Mouse (Mus musculus) intestine, embryonic 15.5 days (tissue): Measurements from ENCODE around the gene Acbd7. TPM values are rescaled to one million over a fixed set of nuclear protein-coding genes. Genes with fewer than 3 reads are reported as not detected.

Experiments used
- ATAC-seq: fragments of 200-750 bp; cut with Nextera tagmentation; 2 replicates; pipeline ENCODE4 v1.8.0; 2017; ENCODE audit warnings: moderate TSS enrichment, moderate library complexity
- H3K27ac ChIP-seq: fragments of 300-500 bp; sonication (generic); 2 replicates; pipeline ENCODE4 v1.5.1; 2015; ENCODE audit warnings: mild to moderate bottlenecking, inconsistent platforms
- H3K27me3 ChIP-seq: fragments of 300-500 bp; sonication (generic); replicated peaks from 2 replicates; pipeline ENCODE4 v1.6.1; 2015; ENCODE audit warnings: inconsistent platforms
- H3K36me3 ChIP-seq: fragments of 300-500 bp; sonication (generic); 2 replicates; pipeline ENCODE4 v1.6.1; 2015; ENCODE audit warnings: inconsistent platforms
- H3K4me1 ChIP-seq: fragments of 300-500 bp; sonication (generic); replicated peaks from 2 replicates; pipeline ENCODE4 v1.6.1; 2015; ENCODE audit warnings: inconsistent platforms
- H3K4me2 ChIP-seq: fragments of 300-500 bp; sonication (generic); replicated peaks from 2 replicates; pipeline ENCODE4 v1.6.1; 2015; ENCODE audit warnings: mild to moderate bottlenecking, inconsistent platforms
- H3K4me3 ChIP-seq: fragments of 300-500 bp; sonication (generic); replicated peaks from 2 replicates; pipeline ENCODE4 v1.5.1; 2015; ENCODE audit warnings: inconsistent platforms
- H3K9ac ChIP-seq: fragments of 300-500 bp; sonication (generic); 2 replicates; pipeline ENCODE4 v1.6.1; 2015; ENCODE audit warnings: inconsistent platforms
- H3K9me3 ChIP-seq: fragments of 300-500 bp; sonication (generic); 2 replicates; pipeline ENCODE4 v1.6.1; 2016; ENCODE audit warnings: inconsistent platforms
- WGBS: fragments of 180-500 bp; shearing (Covaris S2); methylation state at CpG from one replicate; pipeline ENCODE4 v1.1.7; 2015; 5-methylcytosine and 5-hydroxymethylcytosine counted together
- polyA plus RNA-seq: library from polyadenylated mRNA; unstranded; fragments of >200 nt; fragmentation: Nextera tagmentation; extraction: Ambion mirVana; gene quantifications from 2 replicates; pipeline ENCODE4 v1.2.1, GENCODE M21; 2015

The Acbd7 gene
- 1.4 and 2.0 TPM in 2 replicates for polyA plus RNA-seq

DNA sequence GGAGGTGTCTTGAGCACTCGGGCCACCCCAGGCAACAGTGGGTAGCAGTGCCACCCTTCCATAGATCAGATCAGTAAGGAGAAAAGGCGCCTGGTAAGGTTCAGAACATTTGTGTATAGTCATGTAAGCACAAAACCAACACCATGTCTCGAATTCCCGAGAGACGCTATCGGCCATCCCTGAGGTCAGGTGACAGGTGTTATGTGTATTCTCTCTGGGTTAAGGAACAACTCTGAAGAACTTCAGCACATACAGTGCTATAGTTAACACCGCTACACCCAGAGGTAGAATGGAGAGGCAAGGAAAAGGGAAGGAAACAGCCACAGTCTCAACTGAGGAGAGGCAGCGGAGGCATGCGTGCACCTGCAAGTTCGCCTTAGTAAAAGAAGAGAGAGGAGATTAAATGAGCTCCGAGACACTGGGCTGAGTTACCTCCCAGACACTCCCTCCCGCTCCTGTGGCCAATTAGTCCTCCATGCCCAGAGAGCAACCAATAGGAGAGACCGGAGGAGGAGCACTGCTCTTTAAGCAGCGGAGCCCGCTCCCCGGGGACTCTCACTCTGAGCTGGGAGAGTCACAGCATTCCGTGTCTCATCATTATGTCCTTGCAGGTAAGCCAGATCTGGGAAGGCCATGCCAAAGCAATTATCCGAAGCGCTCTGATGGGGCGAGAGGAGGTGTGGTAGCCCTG, at the start of gene Acbd7:
Acbd7 (plus strand) TSS at position 558 of the 691 bp plus-strand sequence.
- Histone ChIP-seq H3K4me2 (peak within 1 kb of the TSS; percentile 67), H3K27ac (0 out of 2 replicates have a peak within 1 kb of the TSS, but pooled peaks have one; percentile 44), H3K4me3 (peak within 1 kb of the TSS; percentile 34), H3K9me3 (no peaks in the 10 kb centered on the region), H3K27me3 (peaks cover 3% of the 10 kb centered on the region; the same call in 1 of the 2 replicates), H3K9ac (0 out of 2 replicates have a peak within 1 kb of the TSS, but pooled peaks have one; percentile 26), H3K36me3 (no peaks in the 10 kb centered on the region), H3K4me1 (peaks cover 9% of the 10 kb centered on the region)
- 3% methylated on average over 20 of the region's 20 CpGs for WGBS
- peak; percentile 60 for ATAC-seq

DNA sequence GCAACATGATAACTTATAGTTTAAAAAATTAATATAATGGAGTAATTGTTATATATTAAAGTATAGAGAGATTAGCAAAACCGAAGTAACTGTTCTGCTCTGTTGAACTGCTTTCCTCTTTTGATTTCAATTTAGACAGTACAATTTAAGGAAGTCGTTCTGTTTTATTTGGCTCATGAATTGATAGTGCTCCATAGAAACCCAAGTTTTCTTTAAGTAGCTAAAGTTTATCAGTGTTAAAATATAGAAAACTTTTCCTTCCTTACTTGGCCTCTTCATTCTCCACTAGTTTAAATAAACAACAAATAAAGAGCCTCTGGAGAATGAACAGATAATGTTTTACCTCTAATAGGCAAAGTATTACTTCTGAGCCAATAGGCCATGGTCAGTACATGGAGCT, 49.7 kb upstream of the Acbd7 start:
- H3K36me3 ChIP-seq, result no peaks in the 10 kb centered on the region
- no peak overlapping the region for H3K27ac ChIP-seq
- no peaks in the 10 kb centered on the region for H3K9me3 ChIP-seq
- no peaks in the 10 kb centered on the region for H3K27me3 ChIP-seq
- H3K4me3 ChIP-seq, result no peak overlapping the region
- 0 out of 2 replicates have a peak, but pooled peaks cover 3% of the 10 kb centered on the region for H3K4me1 ChIP-seq
- no peak overlapping the region for H3K4me2 ChIP-seq
- no peak overlapping the region for H3K9ac ChIP-seq
- no peak for ATAC-seq
- 74% methylated on average over 2 of the region's 2 CpGs for WGBS

DNA sequence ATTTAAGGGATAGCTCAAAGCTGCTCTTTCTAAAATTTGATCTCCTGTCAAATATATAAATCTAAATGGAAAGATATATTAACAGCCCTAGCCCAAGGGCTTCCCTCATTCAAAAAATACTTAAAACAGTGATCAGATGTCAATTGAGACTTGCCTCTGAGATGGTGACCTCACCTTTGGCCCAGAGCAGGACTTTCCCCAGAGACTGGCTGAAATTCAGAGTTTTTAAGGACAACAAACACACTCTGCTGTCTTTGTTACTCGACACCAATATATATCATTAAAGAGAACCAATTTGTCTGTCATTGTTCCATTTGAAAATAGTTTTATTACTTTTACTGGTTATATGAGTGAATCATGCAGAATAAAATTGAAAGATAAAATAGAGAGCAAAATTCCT, 46.4 kb upstream of the Acbd7 start:
- Histone ChIP-seq H3K36me3 (no peaks in the 10 kb centered on the region), H3K4me2 (no peak overlapping the region), H3K27ac (no peak overlapping the region), H3K4me1 (no peaks in the 10 kb centered on the region), H3K9me3 (no peaks in the 10 kb centered on the region), H3K27me3 (no peaks in the 10 kb centered on the region), H3K4me3 (no peak overlapping the region), H3K9ac (no peak overlapping the region)
- WGBS, result 91% methylated on average over 1 of the region's 1 CpGs
- ATAC-seq, result no peak

DNA sequence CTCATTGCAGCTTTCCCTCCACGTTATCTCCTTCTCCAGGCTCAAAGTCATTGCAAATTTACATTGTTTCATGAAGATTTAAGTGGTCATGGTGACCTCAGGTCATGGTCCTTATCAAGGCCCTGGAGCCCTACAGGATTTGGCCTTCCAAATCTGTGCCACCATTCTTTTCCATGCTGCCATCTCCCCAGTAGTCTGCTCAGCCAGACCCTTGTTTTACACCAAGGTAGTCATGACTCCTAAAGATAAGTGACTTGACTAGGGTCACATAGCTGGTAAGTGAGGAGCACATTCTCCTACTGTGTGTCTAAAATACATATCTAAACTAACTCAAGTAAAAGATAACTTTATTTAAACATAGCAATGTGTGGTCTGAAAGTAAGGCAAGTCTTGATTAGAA, 43.8 kb upstream of the Acbd7 start:
- WGBS, result 58% methylated on average over 1 of the region's 1 CpGs
- H3K27me3 ChIP-seq, result no peaks in the 10 kb centered on the region
- no peak for ATAC-seq

DNA sequence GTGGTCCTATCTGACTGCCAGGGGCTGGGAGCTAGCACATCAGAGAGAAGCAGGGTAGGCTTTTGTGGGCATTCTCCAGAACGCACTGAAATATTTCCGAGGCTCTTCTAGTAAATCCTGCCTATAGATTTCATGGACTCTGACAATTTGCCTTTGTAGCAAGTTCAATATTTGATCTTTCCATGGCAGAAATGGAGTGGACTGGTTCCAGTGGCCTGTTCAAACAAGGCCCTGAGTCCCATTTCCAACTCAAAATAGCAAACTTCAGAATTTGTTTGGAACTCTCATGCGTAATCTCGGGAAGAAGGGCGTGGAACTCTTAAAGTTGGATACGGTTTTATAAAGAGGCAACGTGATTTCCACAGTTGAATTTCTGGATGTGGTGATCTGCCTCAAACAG, 40.1 kb upstream of the Acbd7 start:
- no peaks in the 10 kb centered on the region for H3K27me3 ChIP-seq
- H3K4me2 ChIP-seq, result no peak overlapping the region
- H3K9me3 ChIP-seq, result no peaks in the 10 kb centered on the region
- H3K9ac ChIP-seq, result no peak overlapping the region
- 82% methylated on average over 7 of the region's 7 CpGs for WGBS
- no peak overlapping the region for H3K4me3 ChIP-seq
- H3K27ac ChIP-seq, result no peak overlapping the region
- no peaks in the 10 kb centered on the region for H3K4me1 ChIP-seq
- no peaks in the 10 kb centered on the region for H3K36me3 ChIP-seq
- no peak for ATAC-seq

More for the DNA sequence above, 43.8 kb upstream of the Acbd7 start:
- H3K4me1 ChIP-seq, result no peaks in the 10 kb centered on the region
- H3K9ac ChIP-seq, result no peak overlapping the region
- H3K36me3 ChIP-seq, result no peaks in the 10 kb centered on the region
- no peak overlapping the region for H3K4me3 ChIP-seq
- H3K9me3 ChIP-seq, result no peaks in the 10 kb centered on the region
- no peak overlapping the region for H3K27ac ChIP-seq
- H3K4me2 ChIP-seq, result no peak overlapping the region

DNA sequence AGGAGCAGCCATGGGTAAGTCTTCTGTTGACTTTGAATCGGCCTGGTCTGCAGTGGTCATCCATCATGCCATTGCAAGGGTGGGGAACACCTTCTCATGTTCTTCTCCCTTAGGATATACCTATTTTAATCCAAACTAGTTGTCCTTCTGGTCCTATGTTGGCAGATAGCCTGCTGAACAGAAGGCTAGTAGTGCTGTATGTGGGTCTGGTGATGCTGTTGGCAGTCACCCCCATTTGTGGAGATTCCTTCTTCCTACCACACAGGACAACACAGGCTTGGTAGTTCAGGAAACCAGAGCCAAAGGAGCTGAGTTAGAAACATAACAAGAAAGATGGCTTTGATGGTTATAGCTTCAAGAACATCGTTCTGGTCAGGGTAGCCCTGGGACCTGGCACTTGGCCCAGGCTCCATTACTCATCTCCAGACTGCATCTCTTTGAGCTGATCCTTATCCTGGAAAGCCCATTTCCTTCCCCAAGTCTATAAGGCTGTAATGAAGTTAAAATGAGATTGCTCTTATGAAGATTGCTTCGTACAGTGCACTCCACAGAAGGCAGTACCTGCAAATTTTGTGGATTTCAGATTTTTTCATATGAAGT, 30.4 kb upstream of the Acbd7 start:
- no peaks in the 10 kb centered on the region for H3K9me3 ChIP-seq
- no peak overlapping the region for H3K9ac ChIP-seq
- H3K4me2 ChIP-seq, result no peak overlapping the region
- 63% methylated on average over 3 of the region's 3 CpGs for WGBS
- no peaks in the 10 kb centered on the region for H3K4me1 ChIP-seq
- H3K36me3 ChIP-seq, result peaks cover 5% of the 10 kb centered on the region; the same call in 1 of the 2 replicates
- no peaks in the 10 kb centered on the region for H3K27me3 ChIP-seq
- no peak for ATAC-seq
- no peak overlapping the region for H3K27ac ChIP-seq
- H3K4me3 ChIP-seq, result no peak overlapping the region

DNA sequence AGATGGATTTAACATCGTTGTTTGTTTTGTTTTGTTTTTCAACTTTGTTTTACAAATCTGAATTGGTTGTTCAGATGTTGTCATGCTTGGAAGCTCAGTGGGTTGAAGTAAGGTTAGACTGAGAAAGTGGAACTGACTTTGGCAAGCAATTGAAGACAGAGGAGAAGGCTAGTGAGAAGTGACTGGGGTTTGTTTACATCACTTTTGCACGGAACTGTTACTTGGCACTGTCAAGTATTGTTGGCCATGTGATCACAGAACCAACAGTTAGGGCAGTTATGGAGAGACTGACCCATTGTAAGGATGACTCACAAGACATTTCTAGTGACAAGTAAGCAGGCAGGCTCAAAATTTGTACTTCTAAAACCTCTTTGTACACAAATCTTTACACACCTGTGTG, 12.8 kb upstream of the Acbd7 start:
- H3K9ac ChIP-seq, result no peak overlapping the region
- H3K4me2 ChIP-seq, result no peak overlapping the region
- H3K27me3 ChIP-seq, result no peaks in the 10 kb centered on the region
- H3K9me3 ChIP-seq, result no peaks in the 10 kb centered on the region
- 75% methylated on average over 2 of the region's 2 CpGs for whole genome bisulfite sequencing
- ATAC-seq, result no peak
- H3K4me3 ChIP-seq, result no peak overlapping the region
- peaks cover 17% of the 10 kb centered on the region for H3K36me3 ChIP-seq
- no peak overlapping the region for H3K27ac ChIP-seq
- H3K4me1 ChIP-seq, result no peaks in the 10 kb centered on the region

DNA sequence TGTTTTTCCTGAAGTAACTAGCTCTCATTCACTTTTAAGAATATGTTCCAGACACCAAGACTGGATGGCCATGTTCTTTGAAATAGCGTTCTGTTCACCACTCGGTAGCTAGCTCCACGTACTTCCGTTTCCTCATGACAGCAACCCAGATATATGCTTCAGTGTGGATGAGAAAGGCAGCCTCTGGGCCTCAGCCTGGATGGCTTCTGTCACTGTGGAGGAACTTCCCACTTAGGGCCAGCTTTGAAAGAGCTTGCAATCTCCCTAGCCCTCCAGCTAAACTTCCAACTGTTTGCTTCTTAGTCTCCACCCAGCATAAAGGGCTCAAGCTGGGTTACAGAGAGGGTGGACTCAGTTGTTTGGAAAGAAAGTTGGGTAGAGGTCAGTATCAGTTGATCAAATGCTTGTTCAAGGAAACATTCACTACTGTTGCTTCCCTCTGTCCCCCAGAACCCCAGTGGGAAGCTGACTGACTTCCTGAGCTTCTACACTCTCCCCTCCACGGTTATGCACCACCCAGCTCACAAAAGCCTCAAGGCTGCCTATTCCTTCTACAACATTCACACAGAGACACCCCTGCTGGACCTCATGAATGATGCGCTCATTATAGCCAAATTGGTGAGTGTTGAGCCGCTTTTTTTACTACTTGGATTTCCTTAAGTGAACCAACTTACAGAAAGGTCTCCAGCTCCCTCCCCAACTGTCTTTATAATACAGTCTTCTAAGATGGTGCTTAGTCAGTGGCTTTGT, 11.4 kb upstream of the Acbd7 start:
- H3K9me3 ChIP-seq, result no peaks in the 10 kb centered on the region
- no peak overlapping the region for H3K27ac ChIP-seq
- no peak overlapping the region for H3K4me3 ChIP-seq
- H3K36me3 ChIP-seq, result peaks cover 24% of the 10 kb centered on the region
- H3K4me2 ChIP-seq, result no peak overlapping the region
- no peaks in the 10 kb centered on the region for H3K4me1 ChIP-seq
- ATAC-seq, result no peak
- no peaks in the 10 kb centered on the region for H3K27me3 ChIP-seq
- H3K9ac ChIP-seq, result no peak overlapping the region
- WGBS, result 92% methylated on average over 7 of the region's 7 CpGs

DNA sequence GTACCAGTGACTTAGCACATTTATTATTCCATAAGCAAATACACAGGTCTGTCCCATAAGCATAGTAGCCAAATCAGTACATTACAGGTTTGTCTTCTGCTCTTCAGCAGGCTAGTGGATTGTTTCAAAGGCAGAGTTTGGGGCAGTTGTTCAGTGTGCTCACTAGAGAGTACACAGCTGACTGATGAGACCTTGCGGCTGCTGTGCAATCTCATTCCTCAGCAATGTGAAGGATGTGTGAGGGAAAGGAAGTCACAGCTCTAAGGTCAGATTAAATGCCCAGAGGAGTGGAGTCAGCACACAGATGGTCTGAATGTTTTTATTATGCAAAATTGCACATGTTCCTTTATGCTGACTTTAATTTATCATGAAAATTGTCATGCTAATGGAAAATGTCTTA, 9.4 kb upstream of the Acbd7 start:
- 69% methylated on average over 1 of the region's 1 CpGs for WGBS
- Histone ChIP-seq H3K9ac (no peak overlapping the region), H3K4me2 (no peak overlapping the region), H3K4me1 (peaks cover 7% of the 10 kb centered on the region; the same call in 1 of the 2 replicates), H3K9me3 (no peaks in the 10 kb centered on the region), H3K36me3 (peaks cover 24% of the 10 kb centered on the region), H3K27ac (no peak overlapping the region), H3K4me3 (no peak overlapping the region), H3K27me3 (no peaks in the 10 kb centered on the region)
- ATAC-seq, result no peak

DNA sequence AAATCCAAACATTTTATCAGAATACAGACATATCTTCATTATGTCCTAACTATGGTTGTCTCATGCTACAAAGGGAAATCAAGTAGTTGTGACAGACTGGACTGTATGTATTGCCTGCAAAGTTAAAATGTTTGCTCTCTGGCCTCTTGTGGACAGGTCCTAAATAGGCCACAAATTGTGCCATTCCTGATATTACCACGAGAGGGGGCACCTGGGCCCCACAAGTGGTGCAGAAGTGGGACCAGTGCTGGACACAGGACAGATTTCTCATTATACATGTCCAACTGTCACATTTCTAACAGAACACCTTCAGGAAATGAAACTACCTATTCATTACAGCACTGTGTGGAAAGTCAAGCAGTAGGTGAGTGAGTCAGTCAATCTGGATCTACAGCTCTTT, 8.6 kb upstream of the Acbd7 start:
- Histone ChIP-seq H3K27ac (no peak overlapping the region), H3K36me3 (peaks cover 24% of the 10 kb centered on the region), H3K4me1 (peaks cover 7% of the 10 kb centered on the region; the same call in 1 of the 2 replicates), H3K9ac (no peak overlapping the region), H3K4me3 (no peak overlapping the region), H3K27me3 (no peaks in the 10 kb centered on the region), H3K9me3 (no peaks in the 10 kb centered on the region), H3K4me2 (no peak overlapping the region)
- 36% methylated on average over 1 of the region's 1 CpGs for WGBS
- ATAC-seq, result no peak

DNA sequence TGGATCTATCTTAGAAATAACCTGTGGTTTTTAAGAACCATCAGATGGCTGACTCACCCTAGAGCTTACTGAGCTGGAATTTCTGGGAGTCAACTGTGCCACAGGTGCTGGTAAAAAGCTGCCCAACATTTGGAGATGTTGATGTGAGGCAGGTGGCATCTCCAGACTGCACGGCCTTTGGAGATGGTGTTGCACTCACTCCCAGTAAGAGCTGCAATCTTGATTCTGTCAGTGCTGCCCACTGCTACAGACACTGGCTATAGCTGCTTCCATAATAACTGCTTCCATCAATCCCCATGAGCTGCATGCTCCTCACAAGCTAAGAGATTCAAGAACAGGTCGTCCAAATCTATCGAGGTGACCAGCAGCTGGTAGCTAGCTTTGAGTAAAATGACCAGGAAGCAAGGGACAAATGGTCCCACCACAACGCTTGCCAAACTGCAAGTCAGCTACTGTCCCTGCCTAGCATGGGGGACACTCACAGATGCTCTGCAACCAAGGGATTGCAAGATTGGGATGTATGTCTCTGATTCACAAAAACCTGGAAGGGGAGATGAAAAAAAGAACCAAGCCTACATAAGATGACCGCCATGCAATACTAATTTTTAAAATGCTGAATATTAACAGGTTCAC, 4.8 kb upstream of the Acbd7 start:
- no peak for ATAC-seq
- WGBS, result 68% methylated on average over 5 of the region's 5 CpGs
- H3K27me3 ChIP-seq, result no peaks in the 10 kb centered on the region; the same call in 1 of the 2 replicates
- H3K4me2 ChIP-seq, result peak overlapping the region; percentile 70
- peak overlapping the region; percentile 61; the same call in 1 of the 2 replicates for H3K9ac ChIP-seq
- H3K9me3 ChIP-seq, result no peaks in the 10 kb centered on the region
- peaks cover 8% of the 10 kb centered on the region for H3K4me1 ChIP-seq
- H3K4me3 ChIP-seq, result peak overlapping the region; percentile 61
- H3K27ac ChIP-seq, result 0 out of 2 replicates have a peak overlapping the region, but pooled peaks have one; percentile 60
- peaks cover 13% of the 10 kb centered on the region; the same call in 1 of the 2 replicates for H3K36me3 ChIP-seq

DNA sequence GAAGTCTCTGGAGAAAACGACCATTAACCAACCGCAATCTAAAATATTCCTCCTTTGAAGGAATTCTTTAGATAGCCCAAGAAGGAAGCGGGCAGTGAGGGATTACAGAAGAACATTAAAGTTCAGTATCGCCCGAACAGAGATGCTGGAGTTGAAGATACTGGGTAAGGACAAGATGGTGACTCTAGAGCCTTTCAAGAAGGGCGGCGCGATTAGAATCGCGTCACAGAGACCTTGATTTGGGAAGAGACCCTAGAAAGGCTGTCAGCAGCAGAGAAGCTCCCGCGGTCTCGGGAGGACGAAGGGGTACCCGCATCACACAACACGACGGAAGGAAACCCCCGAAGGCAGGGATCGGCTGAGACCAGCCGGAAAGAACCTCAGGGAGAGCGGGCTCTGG, 3.9 kb upstream of the Acbd7 start:
- Histone ChIP-seq H3K9me3 (no peaks in the 10 kb centered on the region), H3K36me3 (peaks cover 13% of the 10 kb centered on the region; the same call in 1 of the 2 replicates), H3K9ac (peak overlapping the region; percentile 61), H3K4me3 (peak overlapping the region; percentile 61), H3K27ac (peak overlapping the region; percentile 60), H3K4me1 (peaks cover 11% of the 10 kb centered on the region), H3K4me2 (peak overlapping the region; percentile 70), H3K27me3 (peaks cover 3% of the 10 kb centered on the region; the same call in 1 of the 2 replicates)
- under 1% methylated on average over 21 of the region's 21 CpGs for WGBS
- no peak for ATAC-seq
